Mouse (Mus musculus) bone marrow, adult 2 months (tissue): ENCODE measurements at regions not wholly inside any gene's neighbourhood (a gene's known extent, or its start where the extent isn't known, plus 50 kb on each side); places are given as distances from the start of the nearest gene placed in this dataset.

ENCODE experiments used
- H3K27ac ChIP-seq: fragments of 200-500 bp; 2 replicates; pipeline ENCODE4 v1.5.1; 2012; ENCODE audit warnings: low read depth, mild to moderate bottlenecking, control low read depth, inconsistent platforms, low read length; ENCODE audit not compliant: control insufficient read depth, poor library complexity, insufficient read depth
- H3K4me1 ChIP-seq: fragments of 200-500 bp; 2 replicates; pipeline ENCODE4 v1.6.1; 2011; ENCODE audit warnings: low read length; ENCODE audit not compliant: control insufficient read depth, insufficient read depth
- H3K4me3 ChIP-seq: fragments of 200-500 bp; replicated peaks from 2 replicates; pipeline ENCODE3; 2011; ENCODE audit warnings: mild to moderate bottlenecking, low read depth, low read length, control low read depth; ENCODE audit not compliant: control insufficient read depth
- CTCF ChIP-seq: fragments of 200-500 bp; IDR thresholded peaks from 2 replicates; pipeline ENCODE4 v1.5.1; 2011; ENCODE audit warnings: low read length, control low read depth; ENCODE audit not compliant: control insufficient read depth, insufficient read depth
- POLR2A ChIP-seq: fragments of 200-500 bp; IDR thresholded peaks from 2 replicates; pipeline ENCODE4 v1.6.1; 2011; ENCODE audit warnings: low read depth, mild to moderate bottlenecking, control low read depth, low read length, borderline replicate concordance; ENCODE audit not compliant: control insufficient read depth
- WGBS: fragments of 180-500 bp; shearing (Covaris S2); methylation state at CpG from one replicate; pipeline ENCODE4 v1.1.7; 2018; 5-methylcytosine and 5-hydroxymethylcytosine counted together

- no peak for TF ChIP-seq POLR2A
- TF ChIP-seq CTCF = no peak
- no peaks in the 10 kb centered on the region; the same call in 1 of the 2 replicates for H3K4me1 ChIP-seq
- no peak overlapping the region for H3K4me3 ChIP-seq
- 12% methylated on average over 4 of the region's 4 CpGs for WGBS
- H3K27ac ChIP-seq = no peak overlapping the region
These were observed 198.3 kb downstream of the Ifng start for GRCm38 (mm10) chr10:118639097-118639496.

- H3K4me3 ChIP-seq = no peak overlapping the region
- H3K27ac ChIP-seq = no peak overlapping the region
- H3K4me1 ChIP-seq = no peaks in the 10 kb centered on the region; the same call in 1 of the 2 replicates
- TF ChIP-seq POLR2A (no peak), CTCF (no peak)
- WGBS = 80% methylated on average over 7 of the region's 7 CpGs
These were observed 199.4 kb downstream of the Ifng start for GRCm38 (mm10) chr10:118640121-118640809.

GRCm38 (mm10) chr10:118640810-118641427 lies 200.1 kb downstream of the Ifng start:
- no peak overlapping the region for H3K27ac ChIP-seq
- no peak for TF ChIP-seq POLR2A
- H3K4me1 ChIP-seq = no peaks in the 10 kb centered on the region; the same call in 1 of the 2 replicates
- H3K4me3 ChIP-seq = no peak overlapping the region
- 73% methylated on average over 12 of the region's 12 CpGs for WGBS

- TF ChIP-seq POLR2A = no peak
- no peak for TF ChIP-seq CTCF
- 62% methylated on average over 8 of the region's 8 CpGs for WGBS
- no peak overlapping the region for H3K4me3 ChIP-seq
- no peak overlapping the region for H3K27ac ChIP-seq
- H3K4me1 ChIP-seq = no peaks in the 10 kb centered on the region; the same call in 1 of the 2 replicates
These were observed 202.8 kb downstream of the Ifng start for GRCm38 (mm10) chr10:118643622-118644021.

GRCm38 (mm10) chr10:118648111-118648510 lies 207.3 kb downstream of the Ifng start:
- no peak for TF ChIP-seq POLR2A
- no peak for TF ChIP-seq CTCF
- Histone ChIP-seq H3K4me3 (no peak overlapping the region), H3K4me1 (no peaks in the 10 kb centered on the region), H3K27ac (no peak overlapping the region)
- WGBS = 82% methylated on average over 2 of the region's 2 CpGs

- TF ChIP-seq POLR2A (no peak), CTCF (no peak)
- H3K4me3 ChIP-seq = no peak overlapping the region
- H3K27ac ChIP-seq = no peak overlapping the region
- 84% methylated on average over 5 of the region's 5 CpGs for WGBS
- H3K4me1 ChIP-seq = no peaks in the 10 kb centered on the region
These were observed 213.4 kb downstream of the Dyrk2 start for GRCm38 (mm10) chr10:118656561-118656960.

- Histone ChIP-seq H3K4me1 (peaks cover 1% of the 10 kb centered on the region; the same call in 1 of the 2 replicates), H3K27ac (no peak overlapping the region), H3K4me3 (no peak overlapping the region)
- 5% methylated on average over 3 of the region's 3 CpGs for WGBS
- TF ChIP-seq POLR2A (no peak), CTCF (no peak)
These were observed 204.0 kb downstream of the Dyrk2 start for GRCm38 (mm10) chr10:118666009-118666408.

GRCm38 (mm10) chr10:118675816-118676465 lies 194.1 kb downstream of the Dyrk2 start:
- 58% methylated on average over 18 of the region's 18 CpGs for WGBS
- Histone ChIP-seq H3K4me3 (no peak overlapping the region), H3K27ac (no peak overlapping the region), H3K4me1 (no peaks in the 10 kb centered on the region)
- TF ChIP-seq CTCF (no peak), POLR2A (no peak)
